Mouse (Mus musculus) myocyte (in vitro differentiated cells): ENCODE measurements around the gene Lgi1. TPM values are rescaled to one million over a fixed set of nuclear protein-coding genes. Genes with fewer than 3 reads are reported as not detected.

Experiments
- H3K27me3 ChIP-seq: one replicate; pipeline ENCODE4 v1.6.1; 2011; ENCODE audit not compliant: control insufficient read depth, insufficient read depth, insufficient read length
- H3K36me3 ChIP-seq: one replicate; pipeline ENCODE4 v1.6.1; 2011; ENCODE audit not compliant: control insufficient read depth, insufficient read depth
- H3K4me2 ChIP-seq: one replicate; pipeline ENCODE4 v1.6.1; 2011; ENCODE audit warnings: low read depth, control low read depth
- H3K4me3 ChIP-seq: one replicate; pipeline ENCODE4 v1.5.1; 2011; ENCODE audit warnings: mild to moderate bottlenecking, control low read depth, moderate library complexity
- H3K79me2 ChIP-seq: one replicate; pipeline ENCODE4 v1.6.1; 2011; ENCODE audit not compliant: control insufficient read depth, insufficient read depth
- H3ac ChIP-seq: one replicate; pipeline ENCODE4 v1.6.1; 2011; ENCODE audit not compliant: control insufficient read depth, insufficient read length
- CEBPB ChIP-seq: IDR thresholded peaks from 2 replicates; pipeline ENCODE4 v1.6.1; 2011; ENCODE audit warnings: mild to moderate bottlenecking, moderate library complexity; ENCODE audit not compliant: poor library complexity, insufficient read depth, severe bottlenecking
- E2F4 ChIP-seq: IDR thresholded peaks from one replicate; pipeline ENCODE4 v1.6.1; 2011; ENCODE audit warnings: mild to moderate bottlenecking, control low read depth, moderate library complexity; ENCODE audit not compliant: insufficient read depth
- MAX ChIP-seq: IDR thresholded peaks from one replicate; pipeline ENCODE4 v1.6.1; 2011; ENCODE audit warnings: low read depth, mild to moderate bottlenecking, control low read depth
- MYOD1 ChIP-seq, 3 experiments: IDR thresholded peaks; one replicate each; pipeline ENCODE4 v1.6.1; 2011; ENCODE audit warnings: control low read depth in 2 of 3, low read depth in 2 of 3, mild to moderate bottlenecking in 2 of 3, moderate library complexity in 1 of 3; ENCODE audit not compliant: insufficient read length in 2 of 3, control insufficient read depth in 1 of 3
- MYOG ChIP-seq, 3 experiments: IDR thresholded peaks; one replicate each; pipeline ENCODE4 v1.6.1; 2011; ENCODE audit warnings: control low read depth in 2 of 3, low read depth in 2 of 3, mild to moderate bottlenecking in 2 of 3; ENCODE audit not compliant: insufficient read length in 2 of 3, control insufficient read depth in 1 of 3, insufficient read depth in 1 of 3
- POLR2A ChIP-seq: IDR thresholded peaks from one replicate; pipeline ENCODE4 v1.6.1; 2011; ENCODE audit warnings: low read depth, mild to moderate bottlenecking, control low read depth, moderate library complexity; ENCODE audit not compliant: insufficient read length
- POLR2AphosphoS2 ChIP-seq: IDR thresholded peaks from one replicate; pipeline ENCODE4 v1.6.1; 2011; ENCODE audit warnings: low read depth, control low read depth; ENCODE audit not compliant: insufficient read length
- REST ChIP-seq: IDR thresholded peaks from one replicate; pipeline ENCODE4 v1.6.1; 2011; ENCODE audit warnings: mild to moderate bottlenecking, control low read depth, moderate library complexity; ENCODE audit not compliant: insufficient read depth, insufficient read length
- SRF ChIP-seq: IDR thresholded peaks from one replicate; pipeline ENCODE4 v1.6.1; 2011; ENCODE audit warnings: low read depth; ENCODE audit not compliant: control insufficient read depth, insufficient read length
- TCF12 ChIP-seq: IDR thresholded peaks from one replicate; pipeline ENCODE4 v1.6.1; 2011; ENCODE audit warnings: mild to moderate bottlenecking, control low read depth; ENCODE audit not compliant: poor library complexity, insufficient read depth, severe bottlenecking
- TCF3 ChIP-seq: IDR thresholded peaks from one replicate; pipeline ENCODE4 v1.6.1; 2011; ENCODE audit warnings: low read depth, control low read depth; ENCODE audit not compliant: insufficient read length
- USF1 ChIP-seq: IDR thresholded peaks from one replicate; pipeline ENCODE4 v1.6.1; 2011; ENCODE audit warnings: low read depth, mild to moderate bottlenecking, control low read depth, moderate library complexity
- polyA plus RNA-seq: library from polyadenylated mRNA; unstranded; fragments of >200 nt; fragmentation: generic; extraction: Trizol; gene quantifications from one replicate; pipeline ENCODE4 v1.2.1, GENCODE M21; 2012; ENCODE audit warnings: missing spikeins

Lgi1 gene
- polyA plus RNA-seq, 1 experiment, result not detected

GRCm38 (mm10) chr19:38271071-38271470, 6.7 kb downstream of the Lgi1 start:
- Histone ChIP-seq H3K27me3 (peaks cover 6% of the 10 kb centered on the region), H3ac (no peak overlapping the region), H3K4me2 (no peak overlapping the region), H3K79me2 (no peaks in the 10 kb centered on the region), H3K36me3 (no peaks in the 10 kb centered on the region), H3K4me3 (no peak overlapping the region)
- no peak for TF ChIP-seq MAX
- no peak for TF ChIP-seq USF1
- TF ChIP-seq REST, result no peak
- TF ChIP-seq E2F4, result no peak
- no peak for TF ChIP-seq MYOG (IDR thresholded peaks at IDR 0.05; ENCODE audit: control insufficient read depth in 1 of 3, insufficient read depth in 1 of 3, insufficient read length in 2 of 3, low read depth in 2 of 3)
- no peak for TF ChIP-seq POLR2AphosphoS2
- no peak for TF ChIP-seq TCF3
- TF ChIP-seq TCF12, result no peak
- TF ChIP-seq MYOD1 (IDR thresholded peaks at IDR 0.05; ENCODE audit: control insufficient read depth in 1 of 3, insufficient read length in 2 of 3, low read depth in 2 of 3), result no peak
- no peak for TF ChIP-seq SRF
- no peak for TF ChIP-seq CEBPB
- no peak for TF ChIP-seq POLR2A

DNA sequence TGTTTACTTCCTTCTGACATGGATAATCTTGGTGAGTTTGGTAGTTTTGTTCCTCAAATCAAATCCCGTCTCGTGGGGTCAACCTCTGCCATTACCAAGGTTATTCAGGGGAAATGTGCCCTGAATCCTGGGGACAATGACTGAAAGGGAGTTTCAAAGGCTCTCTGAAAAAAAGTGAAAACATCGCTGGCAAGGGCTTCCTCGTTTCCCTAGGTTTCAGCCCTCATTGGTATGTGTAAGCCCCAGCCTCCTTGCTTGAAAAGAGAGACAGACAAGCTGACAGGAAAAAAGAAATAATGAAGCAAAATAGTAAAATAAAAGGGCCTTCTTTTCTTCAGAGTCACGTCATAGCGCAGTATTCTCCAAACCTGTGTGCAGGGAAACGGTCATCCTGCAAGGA, 9.5 kb downstream of the Lgi1 start:
- no peak overlapping the region for H3K4me3 ChIP-seq

GRCm38 (mm10) chr19:38274747-38275421, 10.5 kb downstream of the Lgi1 start:
- no peak for TF ChIP-seq TCF12
- no peak for TF ChIP-seq POLR2AphosphoS2
- TF ChIP-seq REST, result no peak
- no peak for TF ChIP-seq E2F4
- no peak for TF ChIP-seq CEBPB
- TF ChIP-seq TCF3, result no peak
- no peak for TF ChIP-seq MAX
- no peak for TF ChIP-seq SRF
- TF ChIP-seq MYOG (IDR thresholded peaks at IDR 0.05; ENCODE audit: control insufficient read depth in 1 of 3, insufficient read depth in 1 of 3, insufficient read length in 2 of 3, low read depth in 2 of 3), result no peak
- TF ChIP-seq USF1, result no peak
- no peak for TF ChIP-seq POLR2A
- no peak for TF ChIP-seq MYOD1 (IDR thresholded peaks at IDR 0.05; ENCODE audit: control insufficient read depth in 1 of 3, insufficient read length in 2 of 3, low read depth in 2 of 3)
- no peaks in the 10 kb centered on the region for H3K79me2 ChIP-seq
- no peak overlapping the region for H3K4me3 ChIP-seq
- no peaks in the 10 kb centered on the region for H3K36me3 ChIP-seq
- no peak overlapping the region for H3ac ChIP-seq
- H3K27me3 ChIP-seq, result peaks cover 14% of the 10 kb centered on the region
- H3K4me2 ChIP-seq, result no peak overlapping the region

More for the DNA sequence above, 9.5 kb downstream of the Lgi1 start:
- H3K4me2 ChIP-seq, result no peak overlapping the region
- H3ac ChIP-seq, result no peak overlapping the region
- peaks cover 15% of the 10 kb centered on the region for H3K27me3 ChIP-seq
- H3K79me2 ChIP-seq, result no peaks in the 10 kb centered on the region
- TF ChIP-seq SRF, result no peak
- TF ChIP-seq POLR2A, result no peak
- TF ChIP-seq CEBPB, result no peak
- no peak for TF ChIP-seq E2F4
- no peak for TF ChIP-seq REST
- H3K36me3 ChIP-seq, result no peaks in the 10 kb centered on the region

DNA sequence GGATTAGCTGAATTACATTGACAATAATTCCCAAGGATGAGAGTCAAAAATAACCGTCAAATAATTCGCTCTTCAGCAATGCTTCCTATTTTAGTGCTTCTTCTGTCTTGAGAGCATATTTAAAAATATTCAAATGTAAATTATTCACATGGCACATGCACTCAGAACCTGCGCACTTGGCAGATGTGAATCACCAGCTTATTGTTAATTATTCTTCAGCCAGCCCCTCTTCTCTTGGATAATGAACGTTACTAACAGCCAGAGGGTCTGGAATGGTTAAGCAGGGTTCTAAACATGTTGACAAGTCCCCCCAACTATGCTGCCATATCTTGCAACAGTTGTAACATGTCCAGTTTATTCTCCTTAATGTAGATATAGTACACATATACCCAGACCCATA, 11.9 kb downstream of the Lgi1 start:
- H3ac ChIP-seq, result no peak overlapping the region
- H3K36me3 ChIP-seq, result no peaks in the 10 kb centered on the region
- no peaks in the 10 kb centered on the region for H3K79me2 ChIP-seq
- H3K4me2 ChIP-seq, result no peak overlapping the region
- H3K4me3 ChIP-seq, result no peak overlapping the region
- H3K27me3 ChIP-seq, result peaks cover 9% of the 10 kb centered on the region
- TF ChIP-seq POLR2AphosphoS2 (no peak), TCF3 (no peak), USF1 (no peak), POLR2A (no peak), SRF (no peak), CEBPB (no peak), REST (no peak)

- H3K36me3 ChIP-seq, result no peaks in the 10 kb centered on the region
- no peak overlapping the region for H3K4me3 ChIP-seq
- H3K4me2 ChIP-seq, result no peak overlapping the region
- peaks cover 9% of the 10 kb centered on the region for H3K27me3 ChIP-seq
- no peaks in the 10 kb centered on the region for H3K79me2 ChIP-seq
- TF ChIP-seq POLR2AphosphoS2 (no peak), MYOD1 (IDR thresholded peaks at IDR 0.05; ENCODE audit: control insufficient read depth in 1 of 3, insufficient read length in 2 of 3, low read depth in 2 of 3) (no peak), SRF (no peak), MYOG (IDR thresholded peaks at IDR 0.05; ENCODE audit: control insufficient read depth in 1 of 3, insufficient read depth in 1 of 3, insufficient read length in 2 of 3, low read depth in 2 of 3) (no peak), E2F4 (no peak), MAX (no peak)
- H3ac ChIP-seq, result no peak overlapping the region
These were observed 15.9 kb downstream of the Lgi1 start for GRCm38 (mm10) chr19:38280242-38280641.
